In the genomic region with DNA sequence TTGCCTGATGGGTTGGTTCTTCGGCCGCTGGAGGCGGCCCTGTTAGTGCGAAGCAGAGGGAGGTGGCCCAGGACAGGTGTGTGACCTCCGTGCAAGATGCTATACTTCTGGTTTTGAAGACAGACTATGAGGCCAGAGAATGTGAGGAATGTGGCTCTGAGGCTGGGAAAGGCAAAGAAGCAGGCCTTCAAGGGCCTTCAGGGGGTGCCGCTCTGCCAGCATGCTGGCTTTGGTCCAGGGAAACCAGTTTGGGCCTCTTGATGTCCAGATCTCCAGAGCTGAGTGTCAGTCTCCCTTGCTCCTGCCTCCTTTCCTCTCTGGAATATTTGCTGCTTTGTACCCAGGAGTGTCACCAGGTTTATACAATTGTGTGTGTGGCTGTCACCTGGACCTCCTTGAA, we compare ENCODE assay signal across 24 mouse cellular contexts. TPM values are rescaled to one million over a fixed set of nuclear protein-coding genes. Genes with fewer than 3 reads are reported as not detected.
DNase-seq lines count a peak whose midpoint lies in the region; ATAC-seq and TF ChIP-seq lines count a peak whose summit lies in the region.
"Had no signal": no experiment of that assay in that cellular context is flagged by ENCODE, and none has a peak within 500 bp of the region (broad histone marks: within the 10 kb centered on the region; RNA-seq: fewer than 3 reads in every experiment).

No protein-coding gene starts in this region.

- POLR2A ChIA-PET in Patski (lab: Charles Lee): no interaction called here

- peak; percentile 46 for ATAC-seq in Patski
- ATAC-seq in midbrain, embryonic 11.5 days (ENCODE audit: low FRiP score): no peak
- ATAC-seq: forebrain, embryonic 13.5 days; hindbrain, postnatal 0 days; intestine, embryonic 16.5 days had no signal

- intact Hi-C loops in gastrocnemius, adult 2 months (cut with DNase I): no loop called here
- intact Hi-C loops in gastrocnemius, postnatal 36 days (cut with DNase I): no loop called here

- TF ChIP-seq POLR2A in lung, adult 2 months (IDR thresholded peaks at IDR 0.05; ENCODE audit: borderline replicate concordance, extremely low read depth, low read depth, low read length): no peak

- H3K36me3 ChIP-seq in midbrain, embryonic 11.5 days (ENCODE audit: control insufficient read depth, insufficient read depth, low read length): no peaks in the 10 kb centered on the region
- peaks cover 57% of the 10 kb centered on the region for H3K36me3 ChIP-seq in embryonic facial prominence, embryonic 10.5 days (replicated peaks)
- H3K36me3 ChIP-seq: neural tube, embryonic 15.5 days had no signal

- in situ Hi-C loops in Patski (cut with MboI; ENCODE audit: low pct_unique_long_range_greater_than_20kb): no loop called here

- H3K27ac ChIP-seq in gastrocnemius, adult 2 months: peak overlapping the region; percentile 35; the same call in 1 of the 2 replicates
- no peak overlapping the region for H3K27ac ChIP-seq in midbrain, embryonic 11.5 days (ENCODE audit: low read depth, low read length)
- no peak overlapping the region for H3K27ac ChIP-seq in embryonic facial prominence, embryonic 10.5 days (replicated peaks)
- H3K27ac ChIP-seq: forebrain, embryonic 13.5 days; hindbrain, postnatal 0 days; macrophage; midbrain, embryonic 10.5 days; neural tube, embryonic 15.5 days had no signal

- no peak overlapping the region for H3K9ac ChIP-seq in midbrain, embryonic 11.5 days (ENCODE audit: low read length)
- H3K9ac ChIP-seq: forebrain, embryonic 13.5 days; heart, embryonic 12.5 days; neural tube, embryonic 15.5 days had no signal

- H3K4me3 ChIP-seq in gastrocnemius, adult 2 months: no peak overlapping the region
- no peak overlapping the region for H3K4me3 ChIP-seq in lung, adult 2 months (replicated peaks; ENCODE audit: extremely low read depth, low read depth, low read length)
- H3K4me3 ChIP-seq in midbrain, embryonic 11.5 days (ENCODE audit: low read depth, low read length): no peak overlapping the region
- no peak overlapping the region for H3K4me3 ChIP-seq in embryonic facial prominence, embryonic 10.5 days
- H3K4me3 ChIP-seq: forebrain, embryonic 13.5 days; heart, embryonic 12.5 days; midbrain, embryonic 10.5 days; neural tube, embryonic 15.5 days had no signal

- H3K4me2 ChIP-seq in midbrain, embryonic 11.5 days: no peak overlapping the region
- H3K4me2 ChIP-seq: forebrain, embryonic 13.5 days; heart, embryonic 12.5 days; liver, embryonic 11.5 days; neural tube, embryonic 15.5 days had no signal

- no peak for DNase-seq in gastrocnemius, adult 2 months
- DNase-seq in gastrocnemius, postnatal 36 days: no peak
- no peak for DNase-seq in Patski (ENCODE audit: low read depth, low spot score)
- peak; percentile 46 for DNase-seq in lung, adult 2 months
- peak; percentile 57 for DNase-seq in lung, postnatal 14 days
- no peak for DNase-seq in midbrain, embryonic 11.5 days (ENCODE audit: low spot score, missing footprints)
- no peak for DNase-seq in embryonic facial prominence, embryonic 10.5 days (ENCODE audit: low spot score)
- DNase-seq: cerebellum, adult 2 months; cerebellum, postnatal 36 days; embryo, embryonic 11 days; gastrocnemius, postnatal 10 days; heart, adult 11 months; heart, postnatal 14 days; right cerebral cortex, adult 18-20 months; right cerebral cortex, postnatal 4 days; thymus, postnatal 25 days had no signal

- H3K9me3 ChIP-seq in midbrain, embryonic 11.5 days (ENCODE audit: control insufficient read depth, low read length): no peaks in the 10 kb centered on the region
- H3K9me3 ChIP-seq in embryonic facial prominence, embryonic 10.5 days: no peaks in the 10 kb centered on the region
- H3K9me3 ChIP-seq: forebrain, embryonic 13.5 days; heart, embryonic 12.5 days; midbrain, embryonic 10.5 days; neural tube, embryonic 15.5 days had no signal

- CTCF ChIA-PET in Patski (lab: Charles Lee): no interaction called here

- peaks cover 3% of the 10 kb centered on the region; the same call in 1 of the 2 replicates for H3K4me1 ChIP-seq in lung, adult 2 months (ENCODE audit: control insufficient read depth, insufficient read depth, low read length)
- H3K4me1 ChIP-seq in midbrain, embryonic 11.5 days (ENCODE audit: control insufficient read depth, insufficient read depth, low read length): no peaks in the 10 kb centered on the region
- peaks cover 38% of the 10 kb centered on the region for H3K4me1 ChIP-seq in embryonic facial prominence, embryonic 10.5 days

- H3K27me3 ChIP-seq in Patski: no peaks in the 10 kb centered on the region
- H3K27me3 ChIP-seq in midbrain, embryonic 11.5 days (ENCODE audit: control insufficient read depth, insufficient read depth, low read length): no peaks in the 10 kb centered on the region
- H3K27me3 ChIP-seq in embryonic facial prominence, embryonic 10.5 days (replicated peaks; ENCODE audit: low read depth, poor library complexity, severe bottlenecking): no peaks in the 10 kb centered on the region
- H3K27me3 ChIP-seq: forebrain, embryonic 13.5 days; heart, embryonic 12.5 days; neural tube, embryonic 15.5 days had no signal

- no peak for TF ChIP-seq CTCF in gastrocnemius, adult 2 months (IDR thresholded peaks at IDR 0.05)
- TF ChIP-seq CTCF in Patski (IDR thresholded peaks at IDR 0.05): no peak
- TF ChIP-seq CTCF in lung, adult 2 months (IDR thresholded peaks at IDR 0.05; ENCODE audit: insufficient read depth, low read length): no peak

- 73% methylated on average over 6 of the region's 6 CpGs for WGBS in lung, adult 2 months
- 85% methylated on average over 6 of the region's 6 CpGs for WGBS in midbrain, embryonic 11.5 days
- WGBS in embryonic facial prominence, embryonic 10.5 days: 88% methylated on average over 6 of the region's 6 CpGs

RNA-seq across cellular contexts. Expression of a gene that starts 9.8 kb away (rescaled TPM):
- total RNA-seq in gastrocnemius, adult 2 months (2021): 10 to 100 TPM; 29.1 to 30.7 TPM
- total RNA-seq in gastrocnemius, postnatal 36 days (2021): 10 to 100 TPM; 24.4 to 31.1 TPM
- 30.9 TPM for polyA plus RNA-seq in Patski (2021)
- 33.3 and 41.7 TPM in 2 replicates for polyA plus RNA-seq in lung, adult 2 months (2012; rRNA removed)
- 1.7 and 1.8 TPM in 2 replicates for polyA plus RNA-seq in midbrain, embryonic 11.5 days (2014; fragmentation: Nextera tagmentation; extraction: Ambion mirVana)
- 1.4 and 1.9 TPM in 2 replicates for polyA plus RNA-seq in embryonic facial prominence, embryonic 10.5 days (2016; fragmentation: Nextera tagmentation; extraction: Ambion mirVana)

RNA-seq across cellular contexts. Expression of a gene that starts 34.7 kb away (rescaled TPM):
- total RNA-seq in gastrocnemius, adult 2 months (2021): 1 to 10 TPM; 1.5 to 1.6 TPM
- 1 to 10 TPM; 1.8 to 2.6 TPM for total RNA-seq in gastrocnemius, postnatal 36 days (2021)
- polyA plus RNA-seq in Patski (2021): 1.4 TPM
- 15.2 and 22.0 TPM in 2 replicates for polyA plus RNA-seq in lung, adult 2 months (2012; rRNA removed)
- 1.7 and 1.8 TPM in 2 replicates for polyA plus RNA-seq in midbrain, embryonic 11.5 days (2014; fragmentation: Nextera tagmentation; extraction: Ambion mirVana)
- 3.4 and 3.7 TPM in 2 replicates for polyA plus RNA-seq in embryonic facial prominence, embryonic 10.5 days (2016; fragmentation: Nextera tagmentation; extraction: Ambion mirVana)

Comparison
In these comparisons a context has a peak if more than half of its experiments do, and no peak if none do; other contexts are left out.
1. DNase-seq: peak in lung, adult 2 months (single experiment) and lung, postnatal 14 days (single experiment); none in gastrocnemius, adult 2 months (single experiment), gastrocnemius, postnatal 36 days (0 of 2), Patski (single experiment), midbrain, embryonic 11.5 days (single experiment) and embryonic facial prominence, embryonic 10.5 days (single experiment).
2. RNA of a gene that starts 9.8 kb away (polyA plus RNA-seq): 33.3 to 41.7 TPM in lung, adult 2 months and 30.9 TPM in Patski (single experiment); 1.7 to 1.8 TPM in midbrain, embryonic 11.5 days and 1.4 to 1.9 TPM in embryonic facial prominence, embryonic 10.5 days; every median in the first group is over 10 times any median in the second.